Mouse (Mus musculus) neutrophil, adult 5-6 weeks (primary cell): ENCODE results near the gene H2afx. TPM values are rescaled to one million over a fixed set of nuclear protein-coding genes. Genes with fewer than 3 reads are reported as not detected.
"Not testable (repeated sequence)": the region's sequence is repeated elsewhere in the genome, so short reads cannot be mapped to it uniquely, and the experiment has no call there.

Experiments used
- ATAC-seq: fragments of 151-379, 151-347 bp; 2 replicates; pipeline ENCODE4 v1.8.0; 2017; ENCODE audit warnings: mild to moderate bottlenecking, moderate TSS enrichment; ENCODE audit not compliant: insufficient number of reproducible peaks, poor library complexity, low FRiP score, severe bottlenecking; ENCODE audit errors: extremely low read depth
- total RNA-seq: library from RNA; stranded (forward); fragments of 200-1000 nt; gene quantifications from 2 replicates; pipeline ENCODE4 v1.2.3, GENCODE M21; 2017

Gene H2afx
- total RNA-seq, 1 experiment from 2014 or later: 20.0 TPM

GRCm38 (mm10) chr9:44317452-44317851 lies 17.0 kb upstream of the H2afx start:
- ATAC-seq: no peak

- ATAC-seq: no peak
Observed at GRCm38 (mm10) chr9:44318076-44318825, 16.2 kb upstream of the H2afx start.

- ATAC-seq: no peak
Observed at GRCm38 (mm10) chr9:44318826-44319095, 15.7 kb upstream of the H2afx start.

GRCm38 (mm10) chr9:44319105-44319886 lies 15.2 kb upstream of the H2afx start:
- no peak for ATAC-seq

- ATAC-seq: peak; percentile 77
Observed at GRCm38 (mm10) chr9:44319887-44320798, 14.4 kb upstream of the H2afx start, which contains the start of gene C2cd2l. Gene C2cd2l, minus strand, starts transcription at chr9:44320285.

- ATAC-seq: no peak
Observed at GRCm38 (mm10) chr9:44320799-44321133, 13.7 kb upstream of the H2afx start.

GRCm38 (mm10) chr9:44323656-44324055 lies 10.8 kb upstream of the H2afx start:
- not testable (repeated sequence) for ATAC-seq

GRCm38 (mm10) chr9:44324147-44324546 lies 10.3 kb upstream of the H2afx start:
- no peak for ATAC-seq

GRCm38 (mm10) chr9:44325032-44325767 lies 9.3 kb upstream of the H2afx start:
- not testable (repeated sequence) for ATAC-seq

GRCm38 (mm10) chr9:44325768-44326370 lies 8.6 kb upstream of the H2afx start, which contains the start of gene Dpagt1:
Gene Dpagt1, plus strand, starts transcription at chr9:44326019.
- no peak for ATAC-seq

- ATAC-seq: peak; percentile 78
Observed at GRCm38 (mm10) chr9:44326371-44327063, 8.0 kb upstream of the H2afx start.

- ATAC-seq: no peak
Observed at GRCm38 (mm10) chr9:44327064-44327711, 7.3 kb upstream of the H2afx start.

- no peak for ATAC-seq
Observed at GRCm38 (mm10) chr9:44327926-44328325, 6.6 kb upstream of the H2afx start.

GRCm38 (mm10) chr9:44330736-44331135 lies 3.8 kb upstream of the H2afx start:
- no peak for ATAC-seq

- no peak for ATAC-seq
Observed at GRCm38 (mm10) chr9:44332918-44333638, 1.4 kb upstream of the H2afx start.

- no peak for ATAC-seq
Observed at GRCm38 (mm10) chr9:44335331-44336092, 1.0 kb downstream of the H2afx start.
